Mouse (Mus musculus): ENCODE data around the gene Map3k5. TPM values are rescaled to one million over a fixed set of nuclear protein-coding genes. Genes with fewer than 3 reads are reported as not detected.

Gene Map3k5
- polyA plus RNA-seq, 1 experiment from 2014 or later: 2.7 TPM

DNA sequence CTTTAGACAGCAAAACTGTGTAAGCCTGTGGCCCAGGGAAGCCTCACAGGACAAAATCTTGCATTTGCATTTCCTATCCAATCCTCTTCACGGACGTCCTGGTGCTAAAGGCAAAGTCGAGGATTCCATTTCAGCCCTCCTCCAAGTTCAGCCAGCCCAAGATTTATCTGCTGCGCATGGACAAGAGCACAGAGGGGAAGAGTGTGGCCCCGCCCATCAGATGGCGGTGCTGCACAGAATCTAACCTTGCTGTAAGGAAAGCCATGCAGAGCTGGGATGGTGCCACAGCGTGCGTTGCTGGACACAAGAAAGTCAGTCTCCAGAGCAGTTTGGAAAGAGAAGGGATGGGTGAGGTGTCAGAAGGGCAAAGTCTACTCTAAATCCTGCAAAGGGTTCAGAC, 226.6 kb downstream of the Map3k5 start:
- Histone ChIP-seq H3K4me3 (no peak overlapping the region), H3K4me1 (peaks cover 41% of the 10 kb centered on the region), H3K27me3 (replicated peaks) (no peaks in the 10 kb centered on the region), H3K9me3 (no peaks in the 10 kb centered on the region), H3K4me2 (peak overlapping the region; percentile 18), H3K36me3 (no peaks in the 10 kb centered on the region), H3K9ac (no peak overlapping the region), H3K27ac (replicated peaks) (no peak overlapping the region)
- 46% methylated on average over 8 of the region's 8 CpGs for WGBS
- no peak for ATAC-seq (ENCODE audit: extremely low read depth, insufficient number of reproducible peaks, low FRiP score, low TSS enrichment)

DNA sequence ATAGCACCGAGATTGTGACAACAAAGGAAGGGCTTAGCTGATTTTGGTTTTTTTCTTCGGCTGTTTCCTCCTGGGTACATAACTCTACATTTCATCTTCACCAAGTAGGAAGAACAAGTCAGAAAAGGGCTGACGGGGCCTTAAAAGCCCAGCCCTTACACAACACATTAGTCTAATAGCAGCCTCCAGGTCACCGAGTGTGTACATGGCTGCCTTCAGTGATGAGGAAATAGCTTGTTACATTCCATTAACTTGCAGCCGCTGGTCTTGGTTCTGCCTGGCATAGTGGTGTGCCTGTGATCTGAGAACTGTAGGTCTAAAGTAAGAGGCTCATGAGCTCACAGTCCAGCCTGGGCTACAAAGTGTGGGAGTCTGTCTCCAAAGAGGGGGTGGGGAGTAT, 230.5 kb downstream of the Map3k5 start:
- Histone ChIP-seq H3K27ac (replicated peaks) (no peak overlapping the region), H3K4me3 (no peak overlapping the region), H3K27me3 (replicated peaks) (0 out of 2 replicates have a peak, but pooled peaks cover 2% of the 10 kb centered on the region), H3K4me2 (no peak overlapping the region), H3K9me3 (no peaks in the 10 kb centered on the region), H3K4me1 (peaks cover 20% of the 10 kb centered on the region), H3K9ac (no peak overlapping the region), H3K36me3 (no peaks in the 10 kb centered on the region)
- WGBS: 80% methylated on average over 5 of the region's 5 CpGs
- no peak for ATAC-seq (ENCODE audit: extremely low read depth, insufficient number of reproducible peaks, low FRiP score, low TSS enrichment)

DNA sequence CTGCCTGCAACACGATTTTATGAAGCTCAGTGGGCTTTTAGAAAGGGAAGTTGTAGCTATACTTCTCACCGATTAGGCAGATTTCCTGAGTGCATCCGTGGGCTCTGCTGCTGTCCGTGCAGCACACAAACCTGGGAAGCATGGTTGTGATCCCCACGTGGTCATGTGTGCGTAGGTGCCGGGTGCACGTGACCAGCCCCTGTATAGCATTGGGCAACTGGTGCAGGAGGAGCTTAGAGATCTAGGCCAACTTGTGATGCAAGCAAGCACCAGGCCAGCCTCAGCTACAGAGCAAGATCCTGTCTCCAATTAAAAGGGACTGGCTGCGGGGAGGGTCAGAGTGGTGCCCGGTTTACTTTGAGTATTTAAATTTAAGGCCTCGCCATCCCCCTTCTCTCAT, 232.5 kb downstream of the Map3k5 start:
- no peak for ATAC-seq (ENCODE audit: extremely low read depth, insufficient number of reproducible peaks, low FRiP score, low TSS enrichment)
- H3K4me3 ChIP-seq: no peak overlapping the region

DNA sequence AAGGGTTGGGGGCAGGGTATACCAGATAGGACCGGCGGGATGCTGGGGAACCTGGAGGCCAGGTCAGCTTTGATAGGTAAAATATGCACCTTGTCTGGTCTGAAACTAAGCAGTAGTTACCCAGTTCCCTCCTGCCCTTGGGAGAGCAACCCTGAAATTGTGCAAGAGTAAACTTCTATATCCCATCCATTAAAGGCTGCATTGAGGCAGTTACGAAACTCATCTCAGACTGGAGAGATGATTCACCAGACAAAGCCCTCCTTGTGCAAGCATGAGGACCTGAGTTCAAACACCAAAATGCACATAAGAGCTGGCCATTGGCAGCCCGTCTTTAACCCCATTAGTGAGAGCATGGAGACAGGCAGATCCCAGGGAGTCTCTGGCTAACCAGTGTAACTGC, 233.2 kb downstream of the Map3k5 start:
- Histone ChIP-seq H3K9ac (no peak overlapping the region), H3K27me3 (replicated peaks) (0 out of 2 replicates have a peak, but pooled peaks cover 2% of the 10 kb centered on the region), H3K4me1 (peaks cover 27% of the 10 kb centered on the region), H3K4me3 (no peak overlapping the region), H3K4me2 (no peak overlapping the region), H3K27ac (replicated peaks) (no peak overlapping the region), H3K9me3 (no peaks in the 10 kb centered on the region), H3K36me3 (no peaks in the 10 kb centered on the region)
- no peak for ATAC-seq (ENCODE audit: extremely low read depth, insufficient number of reproducible peaks, low FRiP score, low TSS enrichment)
- 81% methylated on average over 4 of the region's 4 CpGs for WGBS

More for the DNA sequence above, 232.5 kb downstream of the Map3k5 start:
- Histone ChIP-seq H3K4me2 (no peak overlapping the region), H3K27me3 (replicated peaks) (0 out of 2 replicates have a peak, but pooled peaks cover 2% of the 10 kb centered on the region), H3K27ac (replicated peaks) (no peak overlapping the region), H3K9ac (no peak overlapping the region), H3K36me3 (no peaks in the 10 kb centered on the region), H3K9me3 (no peaks in the 10 kb centered on the region), H3K4me1 (peaks cover 27% of the 10 kb centered on the region)
- 75% methylated on average over 11 of the region's 11 CpGs for WGBS

DNA sequence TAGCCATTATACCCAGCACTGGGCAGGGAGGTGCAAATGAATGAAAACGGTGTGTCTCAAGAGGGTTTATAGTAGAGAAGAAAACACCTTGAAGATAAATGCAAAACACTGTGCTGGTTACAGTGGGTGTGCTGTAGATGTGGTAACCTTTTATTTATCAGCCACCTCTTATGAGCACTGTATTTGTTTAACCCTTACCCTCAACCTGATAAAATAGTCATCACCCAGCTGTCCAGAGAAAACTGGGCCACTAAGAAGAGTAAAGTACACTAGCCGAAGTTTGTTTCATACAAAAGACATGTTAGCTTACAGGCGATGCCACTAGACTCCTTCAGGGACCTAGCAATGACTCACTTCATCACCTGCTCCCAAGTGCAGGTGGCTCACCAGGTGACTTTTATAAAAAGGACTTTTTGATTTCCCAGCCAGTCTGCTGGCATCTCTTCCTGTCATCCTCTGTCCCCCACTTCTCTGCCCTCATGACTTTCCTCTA, 235.0 kb downstream of the Map3k5 start:
- no peaks in the 10 kb centered on the region for H3K36me3 ChIP-seq

DNA sequence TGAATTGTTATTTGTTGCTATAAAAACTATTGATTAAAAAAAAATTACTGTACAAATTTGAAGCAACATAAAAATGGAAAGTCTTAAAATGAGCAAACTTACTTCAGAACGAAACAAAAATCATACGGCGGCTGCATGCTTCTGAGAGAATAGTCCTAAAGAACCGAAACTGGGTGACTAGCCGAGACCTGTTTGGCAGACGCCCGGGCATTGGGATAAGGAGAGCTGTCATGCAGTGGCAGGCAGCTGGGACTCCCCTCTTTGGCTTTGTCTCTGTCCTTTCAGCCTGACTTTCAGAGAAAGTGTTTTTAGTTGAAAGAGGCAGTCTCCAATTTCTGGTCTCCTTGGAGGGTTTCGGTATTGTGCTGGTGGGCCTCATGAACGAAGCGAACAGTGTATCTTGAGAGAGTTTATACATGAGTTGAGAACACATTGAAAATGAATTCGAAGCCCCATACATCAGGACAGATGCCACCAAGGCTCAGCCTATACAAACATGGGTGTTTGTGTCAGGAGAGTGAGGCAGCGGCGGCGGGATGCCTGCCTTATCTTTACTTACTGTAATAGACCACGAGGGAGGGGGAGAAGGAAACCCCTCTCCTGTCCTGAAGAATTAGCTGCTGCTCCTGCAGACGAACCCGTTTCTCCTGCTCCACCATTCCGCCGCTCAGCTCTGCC, 235.8 kb downstream of the Map3k5 start:
- Histone ChIP-seq H3K4me3 (peak overlapping the region; percentile 41), H3K27ac (replicated peaks) (no peak overlapping the region), H3K4me2 (peak overlapping the region; percentile 69), H3K9me3 (no peaks in the 10 kb centered on the region), H3K27me3 (replicated peaks) (0 out of 2 replicates have a peak, but pooled peaks cover 2% of the 10 kb centered on the region), H3K9ac (peak overlapping the region; percentile 67), H3K4me1 (peaks cover 22% of the 10 kb centered on the region), H3K36me3 (no peaks in the 10 kb centered on the region)
- 24% methylated on average over 19 of the region's 19 CpGs for WGBS
- no peak for ATAC-seq (ENCODE audit: extremely low read depth, insufficient number of reproducible peaks, low FRiP score, low TSS enrichment)

More for the DNA sequence above, 235.0 kb downstream of the Map3k5 start:
- 0 out of 2 replicates have a peak, but pooled peaks cover 2% of the 10 kb centered on the region for H3K27me3 ChIP-seq (replicated peaks)
- H3K4me3 ChIP-seq: no peak overlapping the region
- no peak overlapping the region for H3K9ac ChIP-seq
- no peak overlapping the region for H3K27ac ChIP-seq (replicated peaks)
- no peak overlapping the region for H3K4me2 ChIP-seq
- H3K4me1 ChIP-seq: peaks cover 22% of the 10 kb centered on the region
- ATAC-seq (ENCODE audit: extremely low read depth, insufficient number of reproducible peaks, low FRiP score, low TSS enrichment): no peak
- 70% methylated on average over 3 of the region's 3 CpGs for WGBS
- no peaks in the 10 kb centered on the region for H3K9me3 ChIP-seq

DNA sequence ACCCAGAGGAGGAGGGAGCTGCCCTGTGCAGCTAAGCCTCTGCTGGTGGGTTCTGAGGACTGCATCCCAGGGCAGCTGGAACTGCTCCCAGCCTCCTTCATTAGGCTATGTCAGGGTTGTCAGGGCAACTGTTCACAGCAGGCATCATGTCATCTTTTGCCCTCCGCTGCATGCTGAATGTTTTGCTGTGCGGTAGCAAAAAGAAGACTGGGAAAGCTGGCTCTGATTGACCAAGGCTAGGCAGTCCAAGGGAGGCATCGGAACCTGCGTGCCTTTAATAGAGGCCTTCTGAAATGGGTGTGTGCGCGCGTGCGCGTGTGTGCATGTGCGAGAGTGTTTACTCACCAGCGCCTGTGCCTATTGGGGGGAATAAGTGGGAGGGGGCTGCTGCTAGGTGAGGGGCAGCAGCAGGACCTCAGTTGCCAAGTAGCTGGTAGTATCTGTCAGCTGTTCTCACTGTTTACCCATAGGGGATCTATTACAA, 236.4 kb downstream of the Map3k5 start:
- peak overlapping the region; percentile 41 for H3K4me3 ChIP-seq
- H3K36me3 ChIP-seq: no peaks in the 10 kb centered on the region
- ATAC-seq (ENCODE audit: extremely low read depth, insufficient number of reproducible peaks, low FRiP score, low TSS enrichment): peak; percentile 76; the same call in 1 of the 2 replicates
- peak overlapping the region; percentile 69 for H3K4me2 ChIP-seq
- no peak overlapping the region for H3K27ac ChIP-seq (replicated peaks)
- 53% methylated on average over 11 of the region's 11 CpGs for WGBS
- H3K4me1 ChIP-seq: peaks cover 22% of the 10 kb centered on the region
- 0 out of 2 replicates have a peak, but pooled peaks cover 2% of the 10 kb centered on the region for H3K27me3 ChIP-seq (replicated peaks)
- no peaks in the 10 kb centered on the region for H3K9me3 ChIP-seq
- H3K9ac ChIP-seq: peak overlapping the region; percentile 67; the same call in 1 of the 2 replicates

DNA sequence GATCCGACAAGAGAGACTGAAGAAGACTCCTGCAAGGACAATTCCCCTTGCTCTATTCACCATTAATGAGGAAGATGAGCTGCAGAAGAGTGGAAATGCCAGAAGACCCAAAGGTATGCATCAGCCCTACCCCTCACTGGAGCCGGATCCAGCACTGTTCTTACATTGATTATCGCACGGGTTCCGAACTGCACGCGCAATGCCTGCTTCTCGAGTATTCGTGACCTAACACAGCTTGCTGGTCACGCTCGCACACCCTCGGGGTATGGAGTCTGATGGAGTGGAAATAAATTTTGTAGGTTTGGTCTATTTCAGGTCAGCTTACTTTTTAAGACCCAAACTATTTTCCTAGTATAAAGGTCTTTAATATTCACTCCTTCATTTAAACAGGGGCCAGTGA, 236.9 kb downstream of the Map3k5 start:
- no peak overlapping the region for H3K9ac ChIP-seq
- H3K4me1 ChIP-seq: peaks cover 24% of the 10 kb centered on the region
- ATAC-seq (ENCODE audit: extremely low read depth, insufficient number of reproducible peaks, low FRiP score, low TSS enrichment): no peak
- H3K4me3 ChIP-seq: no peak overlapping the region
- 85% methylated on average over 12 of the region's 12 CpGs for WGBS
- H3K4me2 ChIP-seq: no peak overlapping the region
- H3K27ac ChIP-seq (replicated peaks): no peak overlapping the region
- H3K9me3 ChIP-seq: no peaks in the 10 kb centered on the region
- 0 out of 2 replicates have a peak, but pooled peaks cover under 1% of the 10 kb centered on the region for H3K27me3 ChIP-seq (replicated peaks)
- H3K36me3 ChIP-seq: no peaks in the 10 kb centered on the region

DNA sequence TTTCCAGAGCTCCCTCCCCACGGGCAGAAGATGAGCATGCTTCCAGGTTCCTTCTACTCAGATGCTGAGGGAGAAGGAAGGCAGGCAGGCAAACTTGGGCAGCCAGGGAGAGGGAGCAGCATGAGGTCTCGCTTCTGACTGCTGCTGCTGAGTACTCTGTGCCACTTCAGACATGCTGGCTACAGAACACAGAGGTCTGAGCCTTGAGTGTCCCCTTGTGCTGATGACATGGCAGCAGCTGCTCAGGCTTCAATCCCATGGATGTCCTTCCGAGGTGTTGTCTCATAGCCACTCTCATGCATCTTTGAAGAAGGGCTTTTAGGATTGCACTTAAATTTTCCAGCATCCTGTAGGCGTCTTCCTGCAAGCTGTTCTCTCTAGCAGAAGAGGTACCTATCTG, 237.5 kb downstream of the Map3k5 start:
- Histone ChIP-seq H3K4me2 (no peak overlapping the region), H3K4me1 (peaks cover 27% of the 10 kb centered on the region), H3K27me3 (replicated peaks) (no peaks in the 10 kb centered on the region), H3K27ac (replicated peaks) (no peak overlapping the region), H3K36me3 (no peaks in the 10 kb centered on the region), H3K4me3 (no peak overlapping the region), H3K9me3 (no peaks in the 10 kb centered on the region), H3K9ac (no peak overlapping the region)
- ATAC-seq (ENCODE audit: extremely low read depth, insufficient number of reproducible peaks, low FRiP score, low TSS enrichment): no peak
- WGBS: 44% methylated on average over 4 of the region's 4 CpGs

DNA sequence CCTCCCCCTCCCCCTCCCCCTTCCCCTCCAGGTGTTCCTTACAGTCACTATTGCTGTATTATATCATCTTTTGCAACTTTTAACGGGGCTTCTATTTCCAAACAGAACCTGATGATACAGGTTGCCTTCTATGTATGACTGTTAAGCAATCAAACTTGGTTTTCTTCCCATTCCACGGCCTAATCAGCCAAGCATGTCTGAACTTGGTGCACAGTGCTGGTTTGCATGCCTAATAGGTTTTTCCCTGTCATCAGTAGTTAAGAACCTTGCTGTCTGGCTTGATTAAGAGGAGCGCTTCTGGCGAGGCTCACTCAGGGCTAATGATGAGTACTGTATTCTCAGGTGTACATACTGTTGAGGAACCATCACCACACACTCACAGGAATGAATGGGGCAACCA, 239.5 kb downstream of the Map3k5 start:
- Histone ChIP-seq H3K4me1 (peaks cover 33% of the 10 kb centered on the region), H3K4me3 (no peak overlapping the region), H3K27me3 (replicated peaks) (no peaks in the 10 kb centered on the region), H3K9me3 (no peaks in the 10 kb centered on the region), H3K36me3 (no peaks in the 10 kb centered on the region), H3K9ac (no peak overlapping the region), H3K4me2 (no peak overlapping the region), H3K27ac (replicated peaks) (no peak overlapping the region)
- 71% methylated on average over 4 of the region's 4 CpGs for WGBS
- ATAC-seq (ENCODE audit: extremely low read depth, insufficient number of reproducible peaks, low FRiP score, low TSS enrichment): no peak

DNA sequence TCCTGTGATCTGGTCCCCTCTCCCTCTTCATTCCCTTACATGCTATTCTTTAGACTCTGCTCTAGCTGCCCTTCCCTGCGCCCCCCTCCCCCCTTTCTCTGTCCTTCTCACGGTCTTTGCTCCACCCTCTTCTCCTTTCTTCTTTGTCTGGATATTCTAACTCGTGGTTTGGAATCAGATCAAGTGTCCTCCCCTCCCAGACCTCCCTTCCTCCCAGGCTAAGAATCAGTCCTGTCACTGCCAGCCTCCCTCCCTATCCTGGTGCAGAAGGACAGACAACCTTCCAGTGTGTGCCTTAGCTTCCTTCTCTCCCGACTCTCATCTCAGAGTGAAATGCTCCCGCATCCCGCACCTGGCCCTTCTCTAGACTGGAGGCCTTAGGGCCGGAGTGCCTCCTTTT, 241.8 kb downstream of the Map3k5 start:
- no peak for ATAC-seq (ENCODE audit: extremely low read depth, insufficient number of reproducible peaks, low FRiP score, low TSS enrichment)

More for the DNA sequence above, 241.8 kb downstream of the Map3k5 start:
- Histone ChIP-seq H3K4me3 (no peak overlapping the region), H3K4me2 (no peak overlapping the region), H3K4me1 (peaks cover 22% of the 10 kb centered on the region), H3K9ac (no peak overlapping the region), H3K27ac (replicated peaks) (no peak overlapping the region; the same call in 1 of the 2 replicates), H3K27me3 (replicated peaks) (no peaks in the 10 kb centered on the region), H3K36me3 (no peaks in the 10 kb centered on the region), H3K9me3 (no peaks in the 10 kb centered on the region)
- WGBS: 64% methylated on average over 7 of the region's 7 CpGs

All from heart, embryonic 13.5 days (tissue).